Mouse (Mus musculus) kidney, postnatal 14 days (tissue): Measurements from ENCODE around the gene Gm17019.
A peak's percentile ranks its signal among the peaks of the same experiment; 100 is the strongest.
"Not testable (repeated sequence)": the region's sequence is repeated elsewhere in the genome, so short reads cannot be mapped to it uniquely, and the experiment has no call there.

Experiments used
- DNase-seq: peaks from one replicate; pipeline ENCODE4 v3.0.0; 2022; ENCODE audit warnings: mixed read lengths

Gm17019 gene

DNA sequence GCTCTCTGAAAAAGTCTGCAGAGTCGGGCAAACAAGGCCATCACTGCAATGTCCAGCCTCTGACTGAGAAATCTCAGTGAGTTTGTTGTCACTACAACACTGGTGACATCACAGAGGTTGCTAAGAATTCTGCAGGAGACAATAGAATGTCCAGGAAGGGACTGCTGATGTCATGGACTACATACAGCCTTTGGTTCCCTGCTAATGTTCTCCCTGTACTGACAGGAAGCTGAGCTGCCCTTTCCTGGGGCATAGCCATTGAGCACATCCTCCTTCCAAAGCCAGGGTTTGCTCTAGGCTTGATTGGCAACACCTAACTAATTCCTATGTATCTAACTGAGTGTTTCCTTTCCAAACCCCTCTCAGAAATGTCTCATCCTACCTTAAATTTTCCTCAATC, at the start of gene Gm17019:
Gene Gm17019 (minus strand): TSS at position 101 of the 400 bp plus-strand sequence.
- not testable (repeated sequence) for DNase-seq

DNA sequence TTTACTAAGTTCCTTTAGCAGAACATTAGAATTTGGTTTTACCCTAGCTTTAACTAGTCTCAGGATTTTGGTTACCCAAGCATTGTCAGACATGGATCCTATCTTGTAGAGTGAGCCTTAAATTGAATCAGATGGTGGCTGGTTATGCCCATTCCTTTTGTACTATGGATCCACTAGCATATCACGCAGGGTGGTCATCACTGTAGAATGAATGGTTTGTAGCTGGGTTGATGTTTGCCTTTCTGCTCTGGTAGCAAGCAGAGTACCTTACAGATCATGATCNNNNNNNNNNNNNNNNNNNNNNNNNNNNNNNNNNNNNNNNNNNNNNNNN, 29.6 kb upstream of the Gm17019 start:
- DNase-seq: not testable (repeated sequence)

DNA sequence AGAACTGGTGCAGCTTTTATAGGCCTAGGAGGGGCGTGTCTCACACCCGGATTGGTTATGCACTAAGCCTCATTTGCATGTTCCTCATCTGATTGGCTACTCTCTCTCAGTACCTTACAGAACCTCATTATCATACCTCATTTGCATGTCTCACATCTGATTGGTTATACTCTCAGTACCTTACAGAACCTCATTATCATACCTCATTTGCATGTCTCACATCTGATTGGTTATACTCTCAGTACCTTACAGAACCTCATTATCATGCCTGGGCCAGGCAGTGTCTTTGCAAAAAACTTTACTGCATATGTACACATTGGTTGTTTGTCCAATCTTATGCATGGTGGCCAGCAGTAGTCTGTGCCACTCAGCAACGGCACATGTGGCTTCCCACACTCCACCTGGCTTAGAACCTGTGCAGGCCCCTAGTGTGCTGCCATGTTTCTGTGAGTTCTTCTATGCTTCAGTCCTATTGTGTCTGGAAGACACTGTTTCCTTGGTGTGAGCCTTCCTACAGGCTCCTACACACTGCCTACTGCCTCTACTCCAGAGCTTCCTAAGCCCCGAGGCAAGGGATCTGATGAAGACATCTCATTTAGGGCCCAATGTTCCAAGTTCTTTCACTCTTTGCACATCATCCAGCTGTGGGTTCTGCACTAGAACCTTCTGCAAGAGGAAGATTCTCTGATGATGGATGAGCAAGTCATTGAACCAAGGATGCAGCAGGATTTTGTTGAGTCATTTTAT, 29.0 kb upstream of the Gm17019 start:
- not testable (repeated sequence) for DNase-seq

DNA sequence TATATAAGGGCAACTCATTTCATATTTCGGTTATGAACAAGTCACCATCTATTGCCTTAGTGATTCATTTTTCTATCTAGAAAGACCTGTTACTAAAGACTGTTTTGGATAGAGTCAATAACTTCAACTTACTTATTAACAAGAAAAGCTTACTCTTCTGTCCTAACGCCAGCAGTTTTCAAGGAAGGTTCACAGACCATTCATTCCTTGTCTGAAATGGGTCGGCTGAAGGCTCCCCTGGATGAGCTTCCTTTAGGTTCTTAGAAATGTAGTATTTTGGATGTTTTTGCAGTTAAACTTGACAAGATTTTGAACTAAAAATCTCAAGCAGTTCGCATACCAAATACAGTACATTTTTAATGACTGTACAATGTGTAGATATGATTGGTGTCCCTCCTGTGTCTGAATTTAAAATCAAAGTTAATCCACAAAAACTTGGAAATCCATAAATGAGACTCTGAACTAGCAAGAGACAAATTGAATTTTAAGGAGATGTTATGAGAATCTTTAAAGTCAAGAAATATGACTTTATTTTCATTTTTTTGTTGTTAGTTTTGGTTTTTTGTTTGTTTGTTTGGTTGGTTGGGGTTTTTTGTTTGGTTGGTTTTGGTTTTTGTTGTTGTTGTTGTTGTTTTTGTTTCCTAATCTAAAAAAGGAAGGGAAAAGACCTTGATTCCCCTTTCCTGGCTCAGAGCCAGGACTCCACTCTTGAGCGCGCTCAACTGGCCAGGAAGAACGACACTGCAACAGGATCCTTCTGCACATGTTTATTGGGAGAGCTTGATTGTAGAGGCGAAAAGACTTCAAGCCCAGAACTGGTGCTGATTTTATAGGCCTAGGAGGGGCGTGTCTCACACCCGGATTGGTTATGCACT, 21.6 kb upstream of the Gm17019 start:
- DNase-seq: not testable (repeated sequence)

DNA sequence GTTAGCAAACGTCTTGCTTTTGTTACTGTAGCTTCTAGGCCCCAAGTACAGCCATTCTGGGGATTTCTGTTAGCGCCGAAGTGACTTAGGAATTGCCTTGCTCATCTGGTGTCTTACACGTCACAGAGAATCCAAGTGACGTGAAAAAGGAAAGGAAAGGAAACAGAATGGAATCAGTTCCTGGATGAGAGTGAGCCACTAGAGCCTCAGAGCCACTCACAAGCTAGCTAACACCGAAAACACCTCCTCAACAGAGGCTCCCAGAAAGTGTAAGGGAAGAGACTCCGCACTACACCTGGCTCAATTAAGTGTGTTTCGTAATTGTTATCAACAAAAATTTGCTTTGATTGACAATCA, 20.8 kb upstream of the Gm17019 start:
- not testable (repeated sequence) for DNase-seq

DNA sequence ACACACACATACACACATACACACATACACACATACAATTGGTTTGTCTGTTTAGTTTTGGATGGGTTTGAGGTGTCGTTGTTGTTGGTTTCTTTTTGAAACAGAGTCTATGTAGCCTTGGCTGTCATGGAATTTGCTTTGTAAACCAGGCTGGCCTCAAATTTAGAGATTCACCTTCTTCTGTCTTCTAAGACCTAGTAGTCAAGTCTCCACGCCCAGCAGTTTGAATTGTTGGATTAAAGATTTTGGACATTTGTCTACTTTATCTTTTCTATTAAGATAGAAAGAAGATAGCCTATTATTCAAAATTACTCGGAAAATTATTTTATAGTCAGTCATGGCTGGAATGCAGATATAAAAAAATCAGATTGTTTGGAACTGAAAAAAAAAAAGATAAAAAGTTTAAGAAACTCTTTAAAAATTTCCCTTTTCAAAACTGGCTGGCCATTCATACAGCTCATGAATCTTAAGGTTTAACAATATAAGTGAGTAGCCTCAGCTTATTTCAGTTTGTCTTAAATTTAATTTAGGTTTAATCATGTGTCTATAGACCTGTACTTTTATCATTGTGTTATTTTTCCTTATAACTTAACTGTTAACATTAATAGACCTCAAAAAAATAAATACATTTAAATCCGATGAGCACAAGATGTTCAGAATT, 20.3 kb upstream of the Gm17019 start:
- DNase-seq: not testable (repeated sequence)

DNA sequence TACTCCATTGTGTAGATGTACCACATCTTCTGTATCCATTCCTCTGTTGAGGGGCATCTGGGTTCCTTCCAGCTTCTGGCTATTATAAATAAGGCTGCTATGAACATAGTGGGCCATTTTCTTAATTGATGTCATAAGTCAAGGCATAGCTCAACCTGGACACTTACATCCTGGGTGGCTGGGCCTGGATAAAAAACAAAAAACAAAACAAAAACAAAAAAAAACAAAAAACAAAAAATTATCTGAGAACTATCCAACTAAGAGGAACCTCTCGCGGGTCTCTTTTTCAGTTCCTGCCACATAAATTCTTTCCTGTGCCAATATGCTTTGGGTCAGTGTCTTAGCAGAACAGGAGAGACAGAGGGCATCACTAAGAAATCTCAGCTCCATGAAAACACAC, 18.0 kb upstream of the Gm17019 start:
- DNase-seq: not testable (repeated sequence)

DNA sequence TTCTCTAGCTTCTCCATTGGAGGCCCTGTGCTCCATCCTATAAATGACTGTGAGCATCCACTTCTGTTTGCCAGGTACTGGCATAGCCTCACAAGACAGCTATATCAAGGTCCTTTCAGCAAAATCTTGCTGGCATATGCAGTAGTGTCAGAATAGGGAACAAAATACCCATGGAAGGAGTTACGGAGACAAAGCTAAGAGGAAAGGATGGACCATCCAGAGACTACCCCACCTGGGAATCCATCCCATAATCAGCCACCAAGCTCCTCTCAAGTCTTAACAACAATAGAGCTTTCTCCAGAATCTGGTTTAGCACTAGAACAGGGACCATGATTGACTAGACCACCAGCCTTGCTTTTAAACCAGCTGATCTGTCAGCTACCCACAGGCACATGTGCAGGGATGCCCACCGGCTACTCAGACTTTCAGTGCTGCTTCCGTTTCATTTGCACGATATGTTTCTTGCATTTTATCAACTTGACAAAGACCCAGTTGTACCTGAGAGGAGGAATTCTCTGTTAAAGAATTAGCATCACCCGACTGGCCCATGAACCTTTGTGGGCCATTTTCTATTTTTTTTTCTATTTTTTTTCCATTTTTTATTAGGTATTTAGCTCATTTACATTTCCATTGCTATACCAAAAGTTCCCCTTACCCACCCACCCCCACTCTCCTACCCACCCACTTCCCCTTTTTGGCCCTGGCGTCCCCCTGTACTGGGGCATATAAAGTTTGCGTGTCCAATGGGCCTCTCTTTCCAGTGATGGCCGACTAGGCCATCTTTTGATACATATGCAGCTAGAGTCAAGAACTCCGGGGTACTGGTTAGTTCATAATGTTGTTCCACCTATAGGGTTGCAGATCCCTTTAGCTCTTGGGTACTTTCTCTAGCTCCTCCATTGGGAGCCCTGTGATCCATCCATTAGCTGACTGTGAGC, 12.3 kb upstream of the Gm17019 start:
- not testable (repeated sequence) for DNase-seq

DNA sequence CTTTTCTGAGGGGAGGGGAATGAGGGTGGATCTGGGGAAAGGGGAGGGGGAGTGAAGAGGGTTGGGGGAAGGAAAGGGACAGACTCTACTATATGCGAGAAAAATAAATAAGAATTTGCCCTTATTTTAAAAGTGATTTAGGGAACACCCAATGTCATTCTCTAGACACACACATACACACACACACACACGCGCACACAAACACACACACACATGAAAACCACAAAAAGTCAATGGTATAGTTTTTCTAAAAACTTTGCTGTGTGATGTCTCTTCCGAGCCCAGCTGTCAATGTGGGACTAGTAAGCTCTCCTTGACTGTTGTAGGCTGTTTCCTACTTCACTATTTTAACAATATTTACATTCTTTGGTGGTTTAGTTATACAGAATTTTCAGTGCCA, 8.0 kb upstream of the Gm17019 start:
- DNase-seq: not testable (repeated sequence)

DNA sequence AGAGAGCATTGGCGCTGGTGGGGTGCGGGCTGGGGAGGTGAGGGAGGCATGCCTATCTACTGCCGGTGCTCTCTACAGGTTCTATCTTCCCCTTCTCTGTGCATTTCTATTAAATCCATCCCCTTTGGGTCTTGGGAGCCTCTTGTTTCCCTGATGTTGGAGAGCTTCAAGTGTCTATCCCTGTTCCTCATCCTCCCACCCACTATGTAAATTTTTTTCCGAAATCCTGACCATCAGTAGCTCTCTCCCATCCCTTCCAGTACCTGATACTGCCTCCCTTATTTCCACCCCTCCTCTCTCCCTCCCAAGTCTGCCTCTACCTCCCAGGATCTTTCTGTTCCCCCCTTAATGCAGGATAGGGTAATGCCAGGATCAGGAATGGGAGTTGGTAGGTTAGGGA, 7.2 kb upstream of the Gm17019 start:
- DNase-seq: not testable (repeated sequence)

DNA sequence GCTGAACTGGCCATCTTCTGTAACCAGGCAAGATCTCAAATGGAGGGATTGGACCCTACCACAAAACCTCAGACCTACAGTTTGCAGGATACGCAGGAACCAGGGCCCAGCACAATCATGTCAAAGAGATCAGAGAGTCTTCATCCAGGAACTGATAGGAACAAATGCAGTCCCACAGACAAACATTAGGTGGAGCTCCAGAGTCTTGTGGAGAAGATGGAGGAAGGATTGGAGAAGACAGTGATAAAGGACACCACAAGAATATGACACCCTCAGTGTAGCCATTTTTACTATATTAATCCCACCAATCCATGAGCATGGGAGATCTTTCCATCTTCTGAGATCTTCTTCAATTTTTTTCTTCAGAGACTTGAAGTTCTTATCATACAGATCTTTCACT, 8.5 kb downstream of the Gm17019 start:
- not testable (repeated sequence) for DNase-seq

DNA sequence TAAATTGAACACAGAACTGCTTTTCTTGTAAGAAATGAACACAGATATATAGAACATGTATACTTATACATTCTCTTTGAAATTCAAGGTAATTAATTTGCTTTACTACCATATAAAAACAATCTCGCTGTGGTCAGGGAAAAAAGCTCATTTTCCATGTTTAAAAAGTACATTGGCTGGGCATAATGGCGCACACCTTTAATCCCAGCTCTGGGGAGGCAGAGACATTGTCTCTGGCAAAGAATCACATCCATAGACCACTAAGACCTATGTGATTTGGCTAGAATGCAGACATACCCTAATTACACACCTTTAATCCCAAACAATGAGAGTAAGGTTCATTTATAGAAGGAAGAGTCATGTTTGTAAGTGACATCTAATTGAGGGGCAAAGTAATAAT, 12.7 kb downstream of the Gm17019 start:
- not testable (repeated sequence) for DNase-seq

DNA sequence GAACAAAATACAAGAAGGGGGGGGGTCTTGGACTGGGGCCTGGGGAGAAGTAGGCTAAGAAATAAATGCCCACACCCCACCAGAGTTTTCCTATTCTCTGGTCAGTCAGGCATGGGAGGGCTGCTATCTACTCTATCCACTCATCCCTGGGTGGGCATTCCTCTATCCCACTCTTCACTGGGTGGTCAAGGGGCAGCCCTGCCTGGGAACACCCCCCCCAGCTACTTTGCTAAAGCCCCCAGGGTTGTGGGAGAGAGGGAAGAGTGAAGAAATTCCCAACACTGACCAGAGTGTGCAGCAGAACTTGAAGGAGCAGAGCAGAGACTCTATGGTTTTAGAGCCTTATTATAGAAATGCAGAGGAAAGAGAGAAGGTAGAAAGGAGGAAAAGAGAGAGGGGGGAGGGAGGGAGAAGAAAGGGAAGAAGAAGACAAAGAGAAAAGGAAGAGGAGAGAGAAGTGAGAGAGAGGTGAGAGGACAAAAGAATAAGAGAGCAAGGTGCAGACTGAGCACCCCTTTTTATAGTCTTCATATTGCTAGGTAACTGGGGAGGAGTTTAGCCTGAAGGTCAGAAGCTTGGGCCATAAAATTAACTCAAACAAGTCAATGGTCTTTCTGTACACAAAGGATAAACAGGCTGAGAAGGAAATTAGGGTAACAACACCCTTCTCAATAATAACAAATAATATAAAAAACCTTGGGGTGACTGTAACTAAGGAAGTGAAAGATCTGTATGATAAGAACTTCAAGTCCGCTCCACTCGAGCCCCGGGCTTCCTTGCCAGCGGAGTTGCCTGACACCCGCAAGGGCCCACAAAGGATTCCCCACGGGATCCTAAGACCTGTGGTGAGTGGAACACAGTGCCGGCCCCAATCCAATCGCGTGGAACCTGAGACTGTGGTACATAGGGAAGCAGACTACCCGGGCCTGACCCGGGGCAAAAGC, 21.9 kb downstream of the Gm17019 start:
- not testable (repeated sequence) for DNase-seq

DNA sequence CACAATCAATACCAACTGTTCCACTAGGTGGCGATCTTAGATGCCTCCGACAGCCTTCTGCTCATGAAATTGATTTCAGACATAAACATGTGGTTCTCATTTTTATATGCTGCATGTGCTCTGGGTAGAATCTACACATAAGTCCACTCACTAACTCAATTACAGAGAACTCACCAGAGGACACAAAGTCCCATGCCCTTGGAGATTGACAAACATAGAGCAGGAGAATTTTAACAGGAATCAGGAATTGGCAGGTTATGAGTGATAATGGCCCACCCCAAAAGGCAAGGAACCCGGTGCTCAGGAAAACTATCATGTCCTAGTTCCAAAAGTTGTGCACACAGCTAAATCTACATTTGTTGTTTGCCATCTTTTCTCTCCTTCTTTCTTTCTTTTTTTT, 25.9 kb downstream of the Gm17019 start:
- DNase-seq: not testable (repeated sequence)

DNA sequence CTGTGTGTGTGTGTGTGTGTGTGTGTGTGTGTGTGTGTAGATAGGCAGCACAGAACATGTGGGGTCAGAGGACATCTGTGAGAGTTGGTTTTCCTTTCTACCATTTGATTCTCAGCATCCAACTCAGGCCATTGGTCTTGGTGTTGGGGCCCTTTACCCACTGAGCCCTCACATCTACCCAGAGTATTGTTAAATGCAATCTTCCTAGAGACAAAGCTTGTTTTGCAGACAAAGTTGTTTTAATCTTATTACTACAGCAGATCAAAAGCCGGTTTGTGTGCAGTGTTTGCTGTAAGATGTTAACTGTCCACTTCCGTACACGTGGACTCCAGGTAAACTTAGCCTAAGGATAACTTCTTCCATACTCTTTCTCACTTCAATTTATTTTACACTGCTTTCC, 26.5 kb downstream of the Gm17019 start:
- DNase-seq: not testable (repeated sequence)

DNA sequence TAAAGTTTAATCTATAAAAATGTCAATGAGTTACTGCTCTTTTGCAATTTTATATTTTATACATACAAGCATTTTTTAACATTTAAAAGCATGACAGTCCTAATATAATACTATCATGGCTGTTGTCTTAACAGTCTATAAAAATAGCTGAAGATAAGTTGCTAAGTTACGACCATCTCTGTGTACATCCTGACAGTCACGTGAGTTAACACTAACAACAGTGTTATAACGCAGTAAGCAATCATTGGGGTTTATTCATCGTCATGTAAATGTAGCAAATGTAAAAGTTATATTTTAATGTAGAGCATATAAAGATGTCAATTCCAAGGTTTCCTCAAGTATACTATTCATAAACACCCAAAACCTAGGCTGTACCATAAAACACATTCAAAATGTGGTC, 27.2 kb downstream of the Gm17019 start:
- not testable (repeated sequence) for DNase-seq

DNA sequence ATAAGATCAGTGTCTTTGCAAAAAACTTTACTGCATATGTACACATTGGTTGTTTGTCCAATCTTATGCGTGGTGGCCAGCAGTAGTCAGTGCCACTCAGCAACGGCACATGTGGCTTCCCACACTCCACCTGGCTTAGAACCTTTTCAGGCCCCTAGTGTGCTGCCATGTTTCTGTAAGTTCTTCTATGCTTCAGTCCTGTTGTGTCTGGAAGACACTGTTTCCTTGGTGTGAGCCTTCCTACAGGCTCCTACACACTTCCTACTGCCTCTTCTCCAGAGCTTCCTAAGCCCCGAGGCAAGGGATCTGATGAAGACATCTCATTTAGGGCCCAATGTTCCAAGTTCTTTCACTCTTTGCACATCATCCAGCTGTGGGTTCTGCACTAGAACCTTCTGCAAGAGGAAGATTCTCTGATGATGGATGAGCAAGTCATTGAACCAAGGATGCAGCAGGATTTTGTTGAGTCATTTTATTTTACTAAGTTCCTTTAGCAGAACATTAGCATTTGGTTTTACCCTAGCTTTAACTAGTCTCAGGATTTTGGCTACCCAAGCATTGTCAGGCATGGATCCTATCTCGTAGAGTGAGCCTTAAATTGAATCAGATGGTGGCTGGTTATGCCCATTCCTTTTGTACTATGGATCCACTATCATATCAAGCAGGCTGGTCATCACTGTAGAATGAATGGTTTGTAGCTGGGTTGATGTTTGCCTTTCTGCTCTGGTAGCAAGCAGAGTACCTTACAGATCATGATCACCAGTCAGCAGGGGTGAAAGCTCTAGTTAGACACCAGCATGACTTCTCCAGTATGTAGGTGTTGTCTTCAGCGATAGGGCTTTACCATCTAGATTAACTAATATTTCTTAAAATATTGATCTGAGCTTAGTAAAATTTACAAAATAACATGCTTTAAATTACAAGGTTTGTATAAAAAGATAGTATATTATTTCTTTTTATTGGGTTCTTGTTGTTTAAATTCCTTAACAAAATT, 27.9 kb downstream of the Gm17019 start:
- not testable (repeated sequence) for DNase-seq

DNA sequence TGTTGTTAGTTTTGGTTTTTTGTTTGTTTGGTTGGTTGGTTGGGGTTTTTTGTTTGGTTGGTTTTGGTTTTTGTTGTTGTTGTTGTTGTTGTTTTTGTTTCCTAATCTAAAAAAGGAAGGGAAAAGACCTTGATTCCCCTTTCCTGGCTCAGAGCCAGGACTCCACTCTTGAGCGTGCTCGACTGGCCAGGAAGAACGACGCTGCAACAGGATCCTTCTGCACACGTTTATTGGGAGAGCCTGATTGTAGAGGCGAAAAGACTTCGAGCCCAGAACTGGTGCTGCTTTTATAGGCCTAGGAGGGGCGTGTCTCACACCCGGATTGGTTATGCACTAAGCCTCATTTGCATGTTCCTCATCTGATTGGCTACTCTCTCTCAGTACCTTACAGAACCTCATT, 34.7 kb downstream of the Gm17019 start:
- DNase-seq: not testable (repeated sequence)

DNA sequence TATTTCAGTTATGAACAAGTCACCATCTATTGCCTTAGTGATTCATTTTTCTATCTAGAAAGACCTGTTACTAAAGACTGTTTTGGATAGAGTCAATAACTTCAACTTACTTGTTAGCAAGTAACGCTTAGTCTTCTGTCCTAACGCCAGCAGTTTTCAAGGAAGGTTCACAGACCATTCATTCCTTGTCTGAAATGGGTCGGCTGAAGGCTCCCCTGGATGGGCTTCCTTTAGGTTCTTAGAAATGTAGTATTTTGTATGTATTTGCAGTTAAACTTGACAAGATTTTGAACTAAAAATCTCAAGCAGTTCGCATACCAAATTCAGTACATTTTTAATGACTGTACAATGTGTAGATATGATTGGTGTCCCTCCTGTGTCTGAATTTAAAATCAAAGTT, 35.2 kb downstream of the Gm17019 start:
- peak; percentile 39 for DNase-seq
